Mouse (Mus musculus) heart, embryonic 10.5 days (tissue): ENCODE measurements around the gene Spns2. TPM values are rescaled to one million over a fixed set of nuclear protein-coding genes. Genes with fewer than 3 reads are reported as not detected.

ENCODE experiments used
- DNase-seq: peaks from one replicate; pipeline ENCODE4 v3.0.0-alpha.2; 2017; ENCODE audit warnings: low spot score
- H3K27ac ChIP-seq: fragments of 300-500 bp; sonication (generic); 2 replicates; pipeline ENCODE4 v1.5.1; 2016; ENCODE audit warnings: mild to moderate bottlenecking
- H3K27me3 ChIP-seq: fragments of 300-500 bp; sonication (generic); 2 replicates; pipeline ENCODE4 v1.6.1; 2016; ENCODE audit warnings: mild to moderate bottlenecking; ENCODE audit not compliant: poor library complexity, insufficient read depth, severe bottlenecking
- H3K36me3 ChIP-seq: fragments of 300-500 bp; sonication (generic); 2 replicates; pipeline ENCODE4 v1.6.1; 2016; ENCODE audit warnings: mild to moderate bottlenecking, moderate library complexity
- H3K4me1 ChIP-seq: fragments of 300-500 bp; sonication (generic); 2 replicates; pipeline ENCODE4 v1.6.1; 2016; ENCODE audit warnings: mild to moderate bottlenecking
- H3K4me3 ChIP-seq: fragments of 300-500 bp; sonication (generic); 2 replicates; pipeline ENCODE4 v1.5.1; 2016; ENCODE audit warnings: mild to moderate bottlenecking, moderate library complexity
- H3K9me3 ChIP-seq: fragments of 300-500 bp; sonication (generic); 2 replicates; pipeline ENCODE4 v1.6.1; 2016; ENCODE audit warnings: mild to moderate bottlenecking, moderate library complexity
- WGBS: fragments of 180-500 bp; shearing (Covaris S2); methylation state at CpG from one replicate; pipeline ENCODE4 v1.1.7; 2016; 5-methylcytosine and 5-hydroxymethylcytosine counted together
- polyA plus RNA-seq: library from polyadenylated mRNA; unstranded; fragments of >200 nt; fragmentation: Nextera tagmentation; extraction: Ambion mirVana; gene quantifications from 2 replicates; pipeline ENCODE4 v1.2.1, GENCODE M21; 2016

Spns2 gene
- polyA plus RNA-seq, 1 experiment from 2014 or later, result 7.1 TPM

- Histone ChIP-seq H3K27ac (peak overlapping the region; percentile 76), H3K4me1 (peaks cover 78% of the 10 kb centered on the region), H3K9me3 (no peaks in the 10 kb centered on the region), H3K27me3 (no peaks in the 10 kb centered on the region), H3K36me3 (peaks cover 5% of the 10 kb centered on the region; the same call in 1 of the 2 replicates), H3K4me3 (no peak overlapping the region)
- no peak for DNase-seq
- 64% methylated on average over 6 of the region's 6 CpGs for WGBS
These were observed 11.5 kb downstream of the Spns2 start for GRCm38 (mm10) chr11:72478228-72478627.

DNA sequence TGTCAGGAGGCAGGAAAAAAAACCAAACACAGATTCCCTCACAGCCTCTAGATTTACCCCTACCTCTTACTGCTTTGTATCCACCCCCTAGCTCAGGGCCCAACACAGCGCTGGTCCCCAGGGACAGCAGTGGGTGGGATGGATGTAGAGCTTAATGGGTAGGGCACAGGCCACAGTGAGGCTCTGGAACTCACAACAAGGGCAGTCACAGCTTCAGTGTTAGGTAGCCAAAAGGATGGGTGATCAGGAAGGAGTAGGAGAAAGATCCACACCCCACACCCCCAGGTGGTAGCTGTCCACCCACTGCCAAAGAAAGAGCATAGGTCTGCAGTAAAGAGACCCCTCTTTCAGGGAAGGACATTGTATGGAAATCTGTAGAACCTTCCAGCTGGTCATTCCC, 12.1 kb downstream of the Spns2 start:
- H3K9me3 ChIP-seq, result no peaks in the 10 kb centered on the region
- 89% methylated on average over 1 of the region's 1 CpGs for WGBS
- no peaks in the 10 kb centered on the region for H3K27me3 ChIP-seq
- H3K4me1 ChIP-seq, result peaks cover 73% of the 10 kb centered on the region
- no peak for DNase-seq
- no peak overlapping the region for H3K4me3 ChIP-seq
- H3K27ac ChIP-seq, result peak overlapping the region; percentile 76
- peaks cover 5% of the 10 kb centered on the region; the same call in 1 of the 2 replicates for H3K36me3 ChIP-seq

GRCm38 (mm10) chr11:72477182-72477581, 12.5 kb downstream of the Spns2 start:
- peaks cover 5% of the 10 kb centered on the region; the same call in 1 of the 2 replicates for H3K36me3 ChIP-seq
- peak overlapping the region; percentile 76 for H3K27ac ChIP-seq
- H3K9me3 ChIP-seq, result no peaks in the 10 kb centered on the region
- H3K4me1 ChIP-seq, result peaks cover 68% of the 10 kb centered on the region
- H3K27me3 ChIP-seq, result no peaks in the 10 kb centered on the region
- WGBS, result 35% methylated on average over 5 of the region's 5 CpGs
- DNase-seq, result no peak
- no peak overlapping the region for H3K4me3 ChIP-seq

- Histone ChIP-seq H3K4me3 (no peak overlapping the region), H3K9me3 (no peaks in the 10 kb centered on the region), H3K36me3 (peaks cover 5% of the 10 kb centered on the region; the same call in 1 of the 2 replicates), H3K27ac (peak overlapping the region; percentile 76), H3K4me1 (peaks cover 58% of the 10 kb centered on the region), H3K27me3 (no peaks in the 10 kb centered on the region)
- WGBS, result 76% methylated on average over 7 of the region's 7 CpGs
- no peak for DNase-seq
These were observed 13.6 kb downstream of the Spns2 start for GRCm38 (mm10) chr11:72476074-72476625.

- peak; percentile 89 for DNase-seq
- Histone ChIP-seq H3K27ac (peak overlapping the region; percentile 76), H3K9me3 (no peaks in the 10 kb centered on the region), H3K36me3 (peaks cover 5% of the 10 kb centered on the region; the same call in 1 of the 2 replicates), H3K4me3 (no peak overlapping the region), H3K27me3 (no peaks in the 10 kb centered on the region), H3K4me1 (peaks cover 54% of the 10 kb centered on the region)
- WGBS, result 71% methylated on average over 7 of the region's 7 CpGs
These were observed 14.3 kb downstream of the Spns2 start for GRCm38 (mm10) chr11:72475408-72475807.

- no peak for DNase-seq
- Histone ChIP-seq H3K9me3 (no peaks in the 10 kb centered on the region), H3K36me3 (peaks cover 5% of the 10 kb centered on the region; the same call in 1 of the 2 replicates), H3K4me3 (no peak overlapping the region), H3K27me3 (no peaks in the 10 kb centered on the region), H3K27ac (peak overlapping the region; percentile 76), H3K4me1 (peaks cover 55% of the 10 kb centered on the region)
- 74% methylated on average over 3 of the region's 3 CpGs for WGBS
These were observed 14.8 kb downstream of the Spns2 start for GRCm38 (mm10) chr11:72474926-72475325.

- Histone ChIP-seq H3K27me3 (no peaks in the 10 kb centered on the region), H3K4me3 (no peak overlapping the region), H3K36me3 (peaks cover 5% of the 10 kb centered on the region; the same call in 1 of the 2 replicates), H3K9me3 (no peaks in the 10 kb centered on the region), H3K27ac (0 out of 2 replicates have a peak overlapping the region, but pooled peaks have one; percentile 76), H3K4me1 (peaks cover 60% of the 10 kb centered on the region)
- DNase-seq, result no peak
- WGBS, result 88% methylated on average over 4 of the region's 4 CpGs
These were observed 16.2 kb downstream of the Spns2 start for GRCm38 (mm10) chr11:72473540-72473939.

DNA sequence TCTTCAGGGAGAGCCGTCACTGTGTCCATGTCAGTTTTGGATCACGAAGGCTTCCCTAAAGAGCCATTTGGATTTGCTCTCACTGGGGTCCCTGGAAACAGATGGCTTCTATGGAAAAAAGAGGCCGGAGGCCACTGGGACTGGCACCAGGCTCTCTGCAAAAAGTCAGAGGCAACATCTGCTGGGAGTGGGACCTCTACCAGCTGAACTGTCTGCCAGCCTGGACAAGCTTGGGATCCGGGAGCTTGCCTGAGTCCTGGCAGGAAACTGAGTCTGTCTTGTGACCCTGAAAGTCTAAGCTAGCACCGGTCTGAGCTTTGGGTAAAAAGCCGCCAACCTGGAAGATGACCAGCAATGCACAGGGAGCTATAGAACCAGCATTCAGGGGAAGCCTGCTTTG, 18.3 kb downstream of the Spns2 start:
- DNase-seq, result no peak
- WGBS, result 83% methylated on average over 6 of the region's 6 CpGs
- Histone ChIP-seq H3K9me3 (no peaks in the 10 kb centered on the region), H3K27me3 (no peaks in the 10 kb centered on the region), H3K27ac (no peak overlapping the region), H3K4me3 (no peak overlapping the region), H3K36me3 (peaks cover 5% of the 10 kb centered on the region; the same call in 1 of the 2 replicates), H3K4me1 (peaks cover 60% of the 10 kb centered on the region)

GRCm38 (mm10) chr11:72470004-72470403, 19.7 kb downstream of the Spns2 start:
- peaks cover 57% of the 10 kb centered on the region for H3K4me1 ChIP-seq
- peak overlapping the region; percentile 73; the same call in 1 of the 2 replicates for H3K27ac ChIP-seq
- no peak overlapping the region for H3K4me3 ChIP-seq
- no peaks in the 10 kb centered on the region for H3K9me3 ChIP-seq
- peaks cover 5% of the 10 kb centered on the region; the same call in 1 of the 2 replicates for H3K36me3 ChIP-seq
- WGBS, result 54% methylated on average over 4 of the region's 4 CpGs
- DNase-seq, result no peak
- H3K27me3 ChIP-seq, result no peaks in the 10 kb centered on the region

DNA sequence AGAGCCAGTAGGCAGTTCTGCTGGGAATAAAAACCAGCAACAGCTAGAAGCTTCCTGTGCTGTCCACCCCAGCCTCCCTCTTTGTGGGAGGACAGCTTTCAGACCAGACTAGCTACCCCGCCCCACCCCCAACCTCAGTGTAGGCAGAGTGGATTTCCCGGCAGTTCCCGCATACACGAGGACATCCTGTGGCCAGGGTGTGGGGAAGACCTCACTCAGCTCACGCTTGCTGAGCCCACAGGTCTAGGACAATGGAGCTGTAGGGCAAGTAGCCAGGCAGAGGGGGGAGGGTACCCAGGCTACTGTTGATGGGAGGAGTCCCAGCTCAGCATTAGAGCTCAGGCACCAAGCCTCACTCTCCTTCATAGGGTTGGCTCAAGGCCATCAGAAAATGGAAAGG, 20.5 kb downstream of the Spns2 start:
- WGBS, result 30% methylated on average over 5 of the region's 5 CpGs
- H3K4me1 ChIP-seq, result peaks cover 52% of the 10 kb centered on the region
- H3K4me3 ChIP-seq, result no peak overlapping the region
- peak overlapping the region; percentile 73 for H3K27ac ChIP-seq
- no peaks in the 10 kb centered on the region for H3K9me3 ChIP-seq
- DNase-seq, result no peak
- H3K36me3 ChIP-seq, result peaks cover 5% of the 10 kb centered on the region; the same call in 1 of the 2 replicates
- H3K27me3 ChIP-seq, result no peaks in the 10 kb centered on the region

GRCm38 (mm10) chr11:72468525-72468924, 21.2 kb downstream of the Spns2 start:
- DNase-seq, result no peak
- H3K27ac ChIP-seq, result peak overlapping the region; percentile 73
- H3K27me3 ChIP-seq, result no peaks in the 10 kb centered on the region
- H3K4me3 ChIP-seq, result no peak overlapping the region
- WGBS, result 72% methylated on average over 5 of the region's 5 CpGs
- no peaks in the 10 kb centered on the region; the same call in 1 of the 2 replicates for H3K36me3 ChIP-seq
- H3K4me1 ChIP-seq, result peaks cover 52% of the 10 kb centered on the region
- no peaks in the 10 kb centered on the region for H3K9me3 ChIP-seq

- 23% methylated on average over 11 of the region's 11 CpGs for WGBS
- H3K36me3 ChIP-seq, result no peaks in the 10 kb centered on the region
- H3K4me3 ChIP-seq, result peak overlapping the region; percentile 27; the same call in 1 of the 2 replicates
- no peaks in the 10 kb centered on the region for H3K27me3 ChIP-seq
- peak overlapping the region; percentile 73 for H3K27ac ChIP-seq
- DNase-seq, result no peak
- no peaks in the 10 kb centered on the region for H3K9me3 ChIP-seq
- H3K4me1 ChIP-seq, result peaks cover 52% of the 10 kb centered on the region
These were observed 22.8 kb downstream of the Spns2 start for GRCm38 (mm10) chr11:72466694-72467507.
